Mouse (Mus musculus): Measurements from ENCODE around the gene Flt3l.

DNA sequence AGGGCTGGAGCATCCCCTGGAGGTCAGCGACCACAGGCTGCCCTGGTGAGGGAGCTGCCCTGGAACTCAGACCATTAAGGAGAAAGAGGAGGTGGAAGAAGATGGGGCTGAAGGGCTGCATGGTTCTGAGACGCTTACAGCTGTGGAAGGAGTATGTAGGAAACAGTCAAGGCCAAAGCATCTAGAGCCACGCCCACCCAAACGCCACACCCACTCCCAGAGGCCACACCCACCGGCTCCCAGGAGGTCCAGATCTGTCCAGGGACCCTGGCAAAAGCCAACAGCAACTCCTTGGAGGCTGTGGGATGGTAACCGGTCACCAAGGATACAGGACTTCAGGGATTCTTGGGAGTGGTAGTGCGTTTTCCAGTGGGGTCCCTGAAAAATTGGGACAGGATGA lies 42.3 kb upstream of the Flt3l start:
- TF ChIP-seq CTCF (IDR thresholded peaks at IDR 0.05; ENCODE audit: insufficient read depth, low read length) (no peak), POLR2A (IDR thresholded peaks at IDR 0.05; ENCODE audit: borderline replicate concordance, extremely low read depth, low read depth, low read length) (no peak)
